Mouse (Mus musculus): ENCODE results near the gene Copz1.

Gene Copz1

DNA sequence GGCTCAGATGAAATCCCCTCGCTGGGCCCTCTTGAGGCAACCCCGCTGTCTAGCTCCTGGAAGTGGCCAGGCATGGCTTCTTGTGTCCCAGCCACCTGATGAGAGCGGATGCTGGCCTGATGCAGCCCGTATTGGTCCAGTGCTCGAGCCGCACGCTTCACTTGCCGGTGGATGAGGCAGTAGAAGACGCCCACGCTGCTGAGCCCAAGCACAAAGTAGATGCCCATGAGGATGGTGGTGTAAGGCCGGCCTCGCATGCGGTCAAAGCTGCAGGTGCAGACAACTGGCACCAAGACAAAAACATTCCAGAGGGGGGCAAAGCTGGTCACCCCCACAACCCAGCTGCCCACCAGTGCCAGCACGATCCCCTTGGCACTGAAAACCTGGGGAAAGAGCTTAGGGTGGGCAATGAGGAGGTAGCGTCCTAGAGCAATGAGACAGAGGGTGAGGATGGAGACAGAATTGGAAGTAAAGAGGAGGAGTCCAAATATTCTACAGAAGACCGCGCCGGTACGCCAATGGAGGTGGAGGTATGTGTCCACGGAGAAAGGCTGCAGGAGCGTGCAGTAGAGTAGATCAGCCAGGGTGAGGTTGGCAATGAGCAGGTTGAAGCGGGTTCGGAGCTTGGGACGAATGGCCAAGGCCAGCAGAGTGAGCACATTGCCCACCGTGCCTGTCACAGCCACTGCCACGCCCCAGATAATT lies 36.5 kb downstream of the Copz1 start:
- no peak for DNase-seq (ENCODE audit: low spot score)

- DNase-seq (ENCODE audit: low spot score): no peak
Measured at GRCm38 (mm10) chr15:103310365-103310910, 37.9 kb downstream of the Copz1 start, which contains the start of gene Gpr84. TSS of gene Gpr84 (minus strand) at chr15:103310612.

GRCm38 (mm10) chr15:103313495-103314095 lies 41.1 kb downstream of the Copz1 start:
- no peak for DNase-seq (ENCODE audit: low spot score)

DNA sequence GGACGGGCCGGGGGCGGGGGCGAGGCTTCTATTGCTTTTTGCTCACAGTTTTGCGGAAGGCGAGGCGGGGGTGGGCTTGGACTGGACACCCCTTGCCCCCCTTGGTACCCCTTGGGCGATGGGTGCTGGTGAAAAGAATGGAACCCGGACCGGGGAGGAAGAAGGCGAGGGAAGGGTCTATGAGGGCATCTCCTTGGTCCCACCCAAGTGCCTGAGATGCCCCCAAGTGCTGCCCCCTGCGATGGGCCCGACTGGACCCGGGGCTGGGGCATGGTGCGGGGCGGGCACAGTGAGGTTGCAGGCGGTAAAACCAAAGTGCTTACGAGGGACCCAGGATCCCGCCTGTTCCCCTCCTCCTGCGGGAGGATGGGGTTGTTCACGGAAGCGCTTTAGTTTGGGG lies 41.7 kb downstream of the Copz1 start:
- no peak for DNase-seq (ENCODE audit: low spot score)

- no peak for DNase-seq (ENCODE audit: low spot score)
Measured at GRCm38 (mm10) chr15:103315011-103315502, 42.5 kb downstream of the Copz1 start.

GRCm38 (mm10) chr15:103315979-103316776 lies 43.7 kb downstream of the Copz1 start:
- DNase-seq (ENCODE audit: low spot score): no peak

GRCm38 (mm10) chr15:103317120-103317519 lies 44.6 kb downstream of the Copz1 start:
- no peak for DNase-seq (ENCODE audit: low spot score)

DNA sequence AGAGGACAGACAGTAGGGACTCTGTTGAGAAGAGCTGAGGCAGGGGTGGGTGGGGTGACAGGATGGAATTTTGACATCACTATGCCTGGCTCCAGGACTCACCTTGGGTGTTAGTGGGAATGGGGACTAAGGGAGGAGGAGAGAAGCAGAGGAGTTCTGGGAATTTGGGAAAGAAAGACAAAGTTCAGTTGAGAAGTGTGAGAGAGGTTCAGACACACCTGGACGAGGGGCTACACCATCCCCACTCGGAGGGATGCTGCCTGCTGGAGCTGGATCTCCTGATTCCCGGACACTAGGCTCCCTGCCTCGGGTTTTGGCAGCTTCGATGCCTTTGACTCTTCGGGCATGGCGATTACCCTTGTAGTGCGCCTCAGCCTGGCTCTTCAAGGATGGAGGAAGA lies 45.2 kb downstream of the Copz1 start:
- DNase-seq (ENCODE audit: low spot score): no peak

- DNase-seq (ENCODE audit: low spot score): no peak
Measured at GRCm38 (mm10) chr15:103318201-103318816, 45.8 kb downstream of the Copz1 start.

- DNase-seq (ENCODE audit: low spot score): no peak
Measured at GRCm38 (mm10) chr15:103321076-103321475, 48.6 kb downstream of the Copz1 start.

GRCm38 (mm10) chr15:103322396-103322795 lies 49.9 kb downstream of the Copz1 start:
- no peak for DNase-seq (ENCODE audit: low spot score)

GRCm38 (mm10) chr15:103323070-103323454 lies 50.5 kb downstream of the Copz1 start:
- no peak for DNase-seq (ENCODE audit: low spot score)

GRCm38 (mm10) chr15:103323455-103324247 lies 51.1 kb downstream of the Copz1 start:
- no peak for DNase-seq (ENCODE audit: low spot score)

- no peak for DNase-seq (ENCODE audit: low spot score)
Measured at GRCm38 (mm10) chr15:103333081-103333615, 60.6 kb downstream of the Copz1 start.

DNA sequence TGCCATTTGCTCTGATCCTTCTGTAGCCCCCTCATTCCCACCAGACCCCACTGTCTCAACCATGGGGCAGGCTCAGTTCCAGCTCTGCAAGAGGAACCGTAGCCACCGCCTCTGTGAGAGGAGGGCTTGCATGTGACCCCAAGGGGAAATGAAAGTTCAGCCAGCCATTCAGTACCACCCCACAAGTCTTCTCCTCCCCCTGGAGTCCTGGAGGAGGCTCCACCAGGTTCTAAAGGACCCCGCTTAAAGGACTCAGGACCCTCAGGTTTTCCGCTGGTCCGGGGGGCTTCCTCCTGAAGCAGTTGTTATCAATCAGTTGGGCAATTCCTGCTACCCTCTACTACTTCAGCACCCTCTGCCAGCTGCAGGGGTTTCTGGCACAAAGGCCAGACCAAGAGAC lies 61.2 kb downstream of the Copz1 start:
- no peak for DNase-seq (ENCODE audit: low spot score)

DNA sequence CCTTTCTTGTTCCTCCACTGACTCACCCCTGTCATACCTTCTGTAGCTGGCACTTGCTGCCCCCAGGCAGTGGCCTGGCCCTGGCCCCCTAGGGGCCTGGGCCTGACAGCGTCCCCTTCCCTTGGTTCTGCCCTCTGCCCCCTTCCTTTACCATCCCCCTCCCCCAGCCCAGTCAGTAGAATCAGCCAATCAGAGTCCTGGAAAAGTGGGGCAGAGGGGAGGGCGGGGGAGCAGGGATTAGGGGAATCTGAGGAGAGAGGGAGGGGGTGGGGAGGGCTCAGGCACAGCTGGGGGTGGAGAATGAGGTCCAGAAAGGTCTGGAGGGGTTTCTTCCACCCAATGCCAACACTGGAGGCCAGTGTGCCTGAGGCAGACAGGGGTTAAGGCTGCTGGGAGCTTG lies 61.7 kb downstream of the Copz1 start:
- no peak for DNase-seq (ENCODE audit: low spot score)

GRCm38 (mm10) chr15:103335040-103335439 lies 62.5 kb downstream of the Copz1 start:
- DNase-seq (ENCODE audit: low spot score): no peak

- no peak for DNase-seq (ENCODE audit: low spot score)
Measured at GRCm38 (mm10) chr15:103335488-103336235, 63.1 kb downstream of the Copz1 start.

GRCm38 (mm10) chr15:103336996-103337667 lies 64.6 kb downstream of the Copz1 start:
- DNase-seq (ENCODE audit: low spot score): no peak

DNA sequence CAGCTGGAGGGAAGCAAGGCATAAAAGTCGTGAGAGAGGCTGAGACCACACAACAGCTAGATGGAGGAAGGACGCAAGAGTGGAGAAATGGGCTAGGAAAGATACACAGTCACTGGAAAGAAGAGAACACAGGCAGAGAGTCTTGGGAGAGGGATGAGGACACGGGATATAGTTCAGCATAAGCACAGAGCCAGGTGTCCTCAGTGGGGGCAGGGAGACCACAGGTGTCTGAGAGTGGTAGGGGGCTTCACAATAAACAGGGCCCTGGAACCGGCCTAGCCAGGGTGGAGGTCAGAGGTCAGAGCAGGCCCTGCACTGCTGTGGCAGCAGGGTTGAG lies 66.3 kb downstream of the Copz1 start:
- DNase-seq (ENCODE audit: low spot score): no peak

Measured in layer of hippocampus, adult 9-10 months (tissue).